Mouse (Mus musculus): ENCODE data around the gene Akap7.

GRCm38 (mm10) chr10:25318405-25318804 lies 10.7 kb upstream of the Akap7 start:
- no peak for TF ChIP-seq CTCF (conservative IDR thresholded peaks at IDR 0.05; ENCODE audit: low read length)
- no peak for TF ChIP-seq POU5F1 (IDR thresholded peaks at IDR 0.05; ENCODE audit: borderline replicate concordance, low read length)
- TF ChIP-seq NANOG (IDR thresholded peaks at IDR 0.05; ENCODE audit: borderline replicate concordance, low read length): no peak
